Mouse (Mus musculus): ENCODE measurements around the gene Ppp1r13b. TPM values are rescaled to one million over a fixed set of nuclear protein-coding genes. Genes with fewer than 3 reads are reported as not detected.

The Ppp1r13b gene
- polyA plus RNA-seq, 1 experiment from 2014 or later = 29.1 TPM

GRCm38 (mm10) chr12:111928411-111928966 is 20.6 kb upstream of the Ppp1r13b start:
- Histone ChIP-seq H3K4me3 (ENCODE audit: low read depth, low read length) (no peak overlapping the region), H3K9me3 (ENCODE audit: control insufficient read depth, low read length) (no peaks in the 10 kb centered on the region), H3K27ac (ENCODE audit: low read depth) (no peak overlapping the region), H3K27me3 (replicated peaks; ENCODE audit: control insufficient read depth, insufficient read depth, low read length) (no peaks in the 10 kb centered on the region), H3K36me3 (ENCODE audit: control insufficient read depth, insufficient read depth, low read length) (no peaks in the 10 kb centered on the region), H3K4me2 (ENCODE audit: low read length) (no peak overlapping the region), H3K9ac (ENCODE audit: low read length) (no peak overlapping the region), H3K4me1 (replicated peaks; ENCODE audit: control insufficient read depth, insufficient read depth, low read length) (peaks cover 11% of the 10 kb centered on the region)
- DNase-seq (ENCODE audit: low spot score) = no peak
- ATAC-seq (replicated peaks; ENCODE audit: low FRiP score, low TSS enrichment, low read depth) = no peak
- WGBS = 80% methylated on average over 18 of the region's 18 CpGs

- 42% methylated on average over 1 of the region's 1 CpGs for WGBS
- no peak overlapping the region for H3K4me2 ChIP-seq (ENCODE audit: low read length)
- H3K4me1 ChIP-seq (replicated peaks; ENCODE audit: control insufficient read depth, insufficient read depth, low read length) = peaks cover 5% of the 10 kb centered on the region; the same call in 1 of the 2 replicates
- peak; percentile 51 for ATAC-seq (replicated peaks; ENCODE audit: low FRiP score, low TSS enrichment, low read depth)
- H3K4me3 ChIP-seq (ENCODE audit: low read depth, low read length) = no peak overlapping the region
- no peaks in the 10 kb centered on the region for H3K9me3 ChIP-seq (ENCODE audit: control insufficient read depth, low read length)
- no peak overlapping the region for H3K9ac ChIP-seq (ENCODE audit: low read length)
- DNase-seq (ENCODE audit: low spot score) = no peak
- H3K27me3 ChIP-seq (replicated peaks; ENCODE audit: control insufficient read depth, insufficient read depth, low read length) = no peaks in the 10 kb centered on the region
- H3K27ac ChIP-seq (ENCODE audit: low read depth) = no peak overlapping the region; the same call in 1 of the 2 replicates
- no peaks in the 10 kb centered on the region for H3K36me3 ChIP-seq (ENCODE audit: control insufficient read depth, insufficient read depth, low read length)
These were observed 19.4 kb upstream of the Ppp1r13b start for GRCm38 (mm10) chr12:111927338-111927737.

GRCm38 (mm10) chr12:111923117-111923516 is 15.2 kb upstream of the Ppp1r13b start:
- Histone ChIP-seq H3K27ac (ENCODE audit: low read depth) (no peak overlapping the region), H3K4me3 (ENCODE audit: low read depth, low read length) (no peak overlapping the region), H3K4me2 (ENCODE audit: low read length) (no peak overlapping the region), H3K4me1 (replicated peaks; ENCODE audit: control insufficient read depth, insufficient read depth, low read length) (no peaks in the 10 kb centered on the region), H3K36me3 (ENCODE audit: control insufficient read depth, insufficient read depth, low read length) (no peaks in the 10 kb centered on the region), H3K9ac (ENCODE audit: low read length) (no peak overlapping the region), H3K27me3 (replicated peaks; ENCODE audit: control insufficient read depth, insufficient read depth, low read length) (no peaks in the 10 kb centered on the region), H3K9me3 (ENCODE audit: control insufficient read depth, low read length) (no peaks in the 10 kb centered on the region)
- WGBS = 86% methylated on average over 6 of the region's 6 CpGs
- DNase-seq (ENCODE audit: low spot score) (no peak), ATAC-seq (replicated peaks; ENCODE audit: low FRiP score, low TSS enrichment, low read depth) (no peak)

GRCm38 (mm10) chr12:111920046-111920445 is 12.1 kb upstream of the Ppp1r13b start:
- ATAC-seq (replicated peaks; ENCODE audit: low FRiP score, low TSS enrichment, low read depth) = no peak
- Histone ChIP-seq H3K36me3 (ENCODE audit: control insufficient read depth, insufficient read depth, low read length) (no peaks in the 10 kb centered on the region), H3K4me2 (ENCODE audit: low read length) (no peak overlapping the region), H3K27me3 (replicated peaks; ENCODE audit: control insufficient read depth, insufficient read depth, low read length) (no peaks in the 10 kb centered on the region), H3K27ac (ENCODE audit: low read depth) (no peak overlapping the region), H3K4me3 (ENCODE audit: low read depth, low read length) (no peak overlapping the region), H3K9ac (ENCODE audit: low read length) (no peak overlapping the region), H3K9me3 (ENCODE audit: control insufficient read depth, low read length) (no peaks in the 10 kb centered on the region), H3K4me1 (replicated peaks; ENCODE audit: control insufficient read depth, insufficient read depth, low read length) (peaks cover 9% of the 10 kb centered on the region)
- no peak for DNase-seq (ENCODE audit: low spot score)
- whole genome bisulfite sequencing = 48% methylated on average over 9 of the region's 9 CpGs

- no peak overlapping the region for H3K4me3 ChIP-seq (ENCODE audit: low read depth, low read length)
- ATAC-seq (replicated peaks; ENCODE audit: low FRiP score, low TSS enrichment, low read depth) (no peak), DNase-seq (ENCODE audit: low spot score) (no peak)
- no peaks in the 10 kb centered on the region for H3K9me3 ChIP-seq (ENCODE audit: control insufficient read depth, low read length)
- no peaks in the 10 kb centered on the region for H3K27me3 ChIP-seq (replicated peaks; ENCODE audit: control insufficient read depth, insufficient read depth, low read length)
- H3K4me1 ChIP-seq (replicated peaks; ENCODE audit: control insufficient read depth, insufficient read depth, low read length) = peaks cover 14% of the 10 kb centered on the region
- WGBS = 45% methylated on average over 12 of the region's 12 CpGs
- no peaks in the 10 kb centered on the region for H3K36me3 ChIP-seq (ENCODE audit: control insufficient read depth, insufficient read depth, low read length)
- H3K4me2 ChIP-seq (ENCODE audit: low read length) = no peak overlapping the region
- H3K27ac ChIP-seq (ENCODE audit: low read depth) = peak overlapping the region; percentile 54
- H3K9ac ChIP-seq (ENCODE audit: low read length) = peak overlapping the region; percentile 13; the same call in 1 of the 2 replicates
These were observed 8.8 kb upstream of the Ppp1r13b start for GRCm38 (mm10) chr12:111916514-111917217.

- Histone ChIP-seq H3K4me1 (replicated peaks; ENCODE audit: control insufficient read depth, insufficient read depth, low read length) (peaks cover 14% of the 10 kb centered on the region), H3K9ac (ENCODE audit: low read length) (no peak overlapping the region), H3K27ac (ENCODE audit: low read depth) (no peak overlapping the region), H3K4me3 (ENCODE audit: low read depth, low read length) (no peak overlapping the region), H3K27me3 (replicated peaks; ENCODE audit: control insufficient read depth, insufficient read depth, low read length) (no peaks in the 10 kb centered on the region), H3K9me3 (ENCODE audit: control insufficient read depth, low read length) (no peaks in the 10 kb centered on the region), H3K36me3 (ENCODE audit: control insufficient read depth, insufficient read depth, low read length) (no peaks in the 10 kb centered on the region), H3K4me2 (ENCODE audit: low read length) (no peak overlapping the region)
- no peak for DNase-seq (ENCODE audit: low spot score)
- ATAC-seq (replicated peaks; ENCODE audit: low FRiP score, low TSS enrichment, low read depth) = no peak
- WGBS = 93% methylated on average over 6 of the region's 6 CpGs
These were observed 7.9 kb upstream of the Ppp1r13b start for GRCm38 (mm10) chr12:111915781-111916180.

- DNase-seq (ENCODE audit: low spot score) = no peak
- 0 out of 2 replicates have a peak overlapping the region, but pooled peaks have one; percentile 40 for H3K27ac ChIP-seq (ENCODE audit: low read depth)
- H3K9me3 ChIP-seq (ENCODE audit: control insufficient read depth, low read length) = no peaks in the 10 kb centered on the region
These were observed 6.1 kb upstream of the Ppp1r13b start for GRCm38 (mm10) chr12:111914031-111914430.

GRCm38 (mm10) chr12:111912802-111913201 is 4.9 kb upstream of the Ppp1r13b start:
- Histone ChIP-seq H3K27ac (ENCODE audit: low read depth) (no peak overlapping the region), H3K36me3 (ENCODE audit: control insufficient read depth, insufficient read depth, low read length) (no peaks in the 10 kb centered on the region), H3K4me1 (replicated peaks; ENCODE audit: control insufficient read depth, insufficient read depth, low read length) (peaks cover 14% of the 10 kb centered on the region), H3K4me2 (ENCODE audit: low read length) (no peak overlapping the region), H3K4me3 (ENCODE audit: low read depth, low read length) (no peak overlapping the region), H3K27me3 (replicated peaks; ENCODE audit: control insufficient read depth, insufficient read depth, low read length) (no peaks in the 10 kb centered on the region), H3K9me3 (ENCODE audit: control insufficient read depth, low read length) (no peaks in the 10 kb centered on the region), H3K9ac (ENCODE audit: low read length) (no peak overlapping the region)
- ATAC-seq (replicated peaks; ENCODE audit: low FRiP score, low TSS enrichment, low read depth) (no peak), DNase-seq (ENCODE audit: low spot score) (no peak)
- WGBS = 85% methylated on average over 7 of the region's 7 CpGs

More at GRCm38 (mm10) chr12:111914031-111914430, 6.1 kb upstream of the Ppp1r13b start:
- Histone ChIP-seq H3K9ac (ENCODE audit: low read length) (no peak overlapping the region), H3K4me1 (replicated peaks; ENCODE audit: control insufficient read depth, insufficient read depth, low read length) (peaks cover 14% of the 10 kb centered on the region), H3K27me3 (replicated peaks; ENCODE audit: control insufficient read depth, insufficient read depth, low read length) (no peaks in the 10 kb centered on the region), H3K36me3 (ENCODE audit: control insufficient read depth, insufficient read depth, low read length) (no peaks in the 10 kb centered on the region), H3K4me3 (ENCODE audit: low read depth, low read length) (no peak overlapping the region), H3K4me2 (ENCODE audit: low read length) (no peak overlapping the region)
- 24% methylated on average over 3 of the region's 3 CpGs for WGBS
- no peak for ATAC-seq (replicated peaks; ENCODE audit: low FRiP score, low TSS enrichment, low read depth)

GRCm38 (mm10) chr12:111911796-111912195 is 3.9 kb upstream of the Ppp1r13b start:
- Histone ChIP-seq H3K27ac (ENCODE audit: low read depth) (peak overlapping the region; percentile 43; the same call in 1 of the 2 replicates), H3K9me3 (ENCODE audit: control insufficient read depth, low read length) (no peaks in the 10 kb centered on the region), H3K36me3 (ENCODE audit: control insufficient read depth, insufficient read depth, low read length) (no peaks in the 10 kb centered on the region), H3K4me1 (replicated peaks; ENCODE audit: control insufficient read depth, insufficient read depth, low read length) (peaks cover 11% of the 10 kb centered on the region), H3K4me3 (ENCODE audit: low read depth, low read length) (no peak overlapping the region), H3K4me2 (ENCODE audit: low read length) (no peak overlapping the region), H3K9ac (ENCODE audit: low read length) (no peak overlapping the region), H3K27me3 (replicated peaks; ENCODE audit: control insufficient read depth, insufficient read depth, low read length) (no peaks in the 10 kb centered on the region)
- no peak for ATAC-seq (replicated peaks; ENCODE audit: low FRiP score, low TSS enrichment, low read depth)
- 83% methylated on average over 2 of the region's 2 CpGs for WGBS
- no peak for DNase-seq (ENCODE audit: low spot score)

Data from intestine, embryonic 14.5 days (tissue).